Mouse (Mus musculus) embryonic facial prominence, embryonic 15.5 days (tissue): ENCODE data around the gene Capg. TPM values are rescaled to one million over a fixed set of nuclear protein-coding genes. Genes with fewer than 3 reads are reported as not detected.

Experiments
- ATAC-seq: fragments of 200-750 bp; cut with Nextera tagmentation; 2 replicates; pipeline ENCODE4 v1.8.0; 2017; ENCODE audit warnings: low read depth, moderate TSS enrichment; ENCODE audit not compliant: insufficient number of reproducible peaks, low FRiP score, low TSS enrichment
- H3K27ac ChIP-seq: fragments of 300-500 bp; sonication (generic); replicated peaks from 2 replicates; pipeline ENCODE4 v1.5.1; 2015; ENCODE audit warnings: mild to moderate bottlenecking, inconsistent platforms
- H3K27me3 ChIP-seq: fragments of 300-500 bp; sonication (generic); 2 replicates; pipeline ENCODE4 v1.6.1; 2015; ENCODE audit warnings: inconsistent platforms
- H3K36me3 ChIP-seq: fragments of 300-500 bp; sonication (generic); 2 replicates; pipeline ENCODE4 v1.6.1; 2015; ENCODE audit warnings: mild to moderate bottlenecking, inconsistent platforms
- H3K4me1 ChIP-seq: fragments of 300-500 bp; sonication (generic); 2 replicates; pipeline ENCODE4 v1.6.1; 2015; ENCODE audit warnings: inconsistent platforms
- H3K4me2 ChIP-seq: fragments of 300-500 bp; sonication (generic); replicated peaks from 2 replicates; pipeline ENCODE4 v1.6.1; 2015; ENCODE audit warnings: mild to moderate bottlenecking, inconsistent platforms
- H3K4me3 ChIP-seq: fragments of 300-500 bp; sonication (generic); replicated peaks from 2 replicates; pipeline ENCODE4 v1.5.1; 2015; ENCODE audit warnings: mild to moderate bottlenecking, inconsistent platforms
- H3K9ac ChIP-seq: fragments of 300-500 bp; sonication (generic); 2 replicates; pipeline ENCODE4 v1.6.1; 2015; ENCODE audit warnings: inconsistent platforms
- H3K9me3 ChIP-seq: fragments of 300-500 bp; sonication (generic); replicated peaks from 2 replicates; pipeline ENCODE4 v1.6.1; 2016; ENCODE audit warnings: inconsistent platforms
- WGBS: fragments of 180-500 bp; shearing (Covaris S2); methylation state at CpG from one replicate; pipeline ENCODE4 v1.1.7; 2015; 5-methylcytosine and 5-hydroxymethylcytosine counted together
- polyA plus RNA-seq: library from polyadenylated mRNA; unstranded; fragments of >200 nt; fragmentation: Nextera tagmentation; extraction: Ambion mirVana; gene quantifications from 2 replicates; pipeline ENCODE4 v1.2.1, GENCODE M21; 2015

Gene Capg
- polyA plus RNA-seq, 1 experiment from 2014 or later, result 122 TPM

DNA sequence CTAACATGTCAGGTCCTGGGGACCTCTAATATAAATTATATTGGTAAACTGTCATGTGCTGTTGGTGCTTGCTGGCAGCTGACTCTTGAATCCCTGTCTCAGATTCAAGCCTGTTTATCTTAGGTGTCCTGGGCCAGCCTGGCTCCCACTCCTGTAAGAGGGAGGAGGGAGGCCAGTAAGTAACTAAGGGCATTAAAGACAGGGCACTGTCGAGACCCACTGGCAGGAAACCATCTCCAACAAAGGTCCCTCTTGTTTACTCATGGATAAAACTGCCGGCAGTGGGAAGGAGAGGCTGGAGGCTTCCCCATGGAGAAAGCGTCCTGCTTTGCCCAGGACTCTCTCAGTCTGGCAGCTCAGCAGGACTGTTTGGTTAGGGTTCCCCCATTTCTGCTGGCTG is 27.6 kb downstream of the Capg start:
- Histone ChIP-seq H3K27me3 (no peaks in the 10 kb centered on the region), H3K27ac (no peak overlapping the region), H3K4me1 (no peaks in the 10 kb centered on the region), H3K4me2 (no peak overlapping the region), H3K36me3 (peaks cover 42% of the 10 kb centered on the region), H3K4me3 (no peak overlapping the region), H3K9me3 (no peaks in the 10 kb centered on the region), H3K9ac (no peak overlapping the region)
- ATAC-seq, result no peak
- WGBS, result 28% methylated on average over 3 of the region's 3 CpGs

DNA sequence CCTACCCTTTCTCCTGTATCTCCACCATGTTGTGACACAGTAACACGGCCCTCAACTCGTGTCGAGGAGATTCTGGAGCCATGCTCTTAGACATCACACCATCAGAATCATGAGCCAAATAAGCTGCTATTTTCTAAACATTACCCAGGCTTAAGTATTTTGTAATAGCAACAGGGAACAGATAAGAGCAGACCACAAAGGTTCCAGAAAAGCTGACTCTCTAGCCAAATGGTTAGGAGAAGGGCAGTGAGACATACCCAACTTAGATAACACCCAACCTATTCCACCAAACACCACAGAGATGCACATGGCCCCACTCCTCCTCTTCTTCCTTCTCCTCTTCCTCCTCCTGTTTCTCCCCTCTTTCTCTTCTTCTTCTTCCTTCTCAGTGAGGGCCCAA is 31.9 kb downstream of the Capg start:
- Histone ChIP-seq H3K9me3 (no peaks in the 10 kb centered on the region), H3K9ac (no peak overlapping the region), H3K36me3 (peaks cover 60% of the 10 kb centered on the region), H3K27me3 (no peaks in the 10 kb centered on the region), H3K4me1 (no peaks in the 10 kb centered on the region), H3K4me3 (no peak overlapping the region), H3K4me2 (no peak overlapping the region), H3K27ac (no peak overlapping the region)
- WGBS, result 94% methylated on average over 3 of the region's 3 CpGs
- no peak for ATAC-seq

DNA sequence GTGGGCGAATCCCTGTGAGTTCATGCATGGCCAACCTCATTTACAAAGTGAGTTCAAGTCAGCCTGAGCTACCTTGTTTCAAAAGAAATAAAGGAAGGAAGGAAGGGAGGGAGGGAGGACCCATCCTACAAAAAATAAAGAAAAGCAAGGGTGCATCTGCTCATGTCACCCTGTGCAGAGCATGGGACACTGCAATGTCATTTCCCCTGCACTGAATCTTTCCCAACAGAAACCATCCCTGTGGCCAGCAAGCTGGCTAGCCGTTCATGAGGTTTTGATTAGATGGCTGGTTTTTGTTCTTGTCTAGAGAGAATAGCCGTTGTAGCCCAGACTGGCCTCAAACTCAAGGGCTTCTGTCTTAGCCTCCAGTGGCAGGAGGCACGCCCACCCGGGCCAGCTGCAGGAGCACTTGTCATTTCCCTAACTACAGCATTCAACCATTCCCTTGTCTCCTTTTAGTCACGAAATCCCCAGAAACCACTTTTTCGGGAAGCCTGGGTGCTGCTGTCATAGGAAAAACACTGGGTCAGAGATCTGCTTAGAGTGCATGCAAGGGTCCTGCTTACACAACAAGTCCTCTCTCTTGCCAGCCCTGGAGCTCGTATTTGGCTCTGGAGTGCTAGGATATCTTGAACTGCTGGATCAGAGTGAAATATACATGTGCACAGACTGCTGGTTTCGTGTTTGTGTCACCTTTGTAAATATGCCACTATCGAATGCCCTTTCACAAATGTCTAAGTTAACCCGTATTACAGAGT is 37.6 kb downstream of the Capg start:
- Histone ChIP-seq H3K36me3 (peaks cover 35% of the 10 kb centered on the region), H3K27me3 (no peaks in the 10 kb centered on the region)
- no peak for ATAC-seq

DNA sequence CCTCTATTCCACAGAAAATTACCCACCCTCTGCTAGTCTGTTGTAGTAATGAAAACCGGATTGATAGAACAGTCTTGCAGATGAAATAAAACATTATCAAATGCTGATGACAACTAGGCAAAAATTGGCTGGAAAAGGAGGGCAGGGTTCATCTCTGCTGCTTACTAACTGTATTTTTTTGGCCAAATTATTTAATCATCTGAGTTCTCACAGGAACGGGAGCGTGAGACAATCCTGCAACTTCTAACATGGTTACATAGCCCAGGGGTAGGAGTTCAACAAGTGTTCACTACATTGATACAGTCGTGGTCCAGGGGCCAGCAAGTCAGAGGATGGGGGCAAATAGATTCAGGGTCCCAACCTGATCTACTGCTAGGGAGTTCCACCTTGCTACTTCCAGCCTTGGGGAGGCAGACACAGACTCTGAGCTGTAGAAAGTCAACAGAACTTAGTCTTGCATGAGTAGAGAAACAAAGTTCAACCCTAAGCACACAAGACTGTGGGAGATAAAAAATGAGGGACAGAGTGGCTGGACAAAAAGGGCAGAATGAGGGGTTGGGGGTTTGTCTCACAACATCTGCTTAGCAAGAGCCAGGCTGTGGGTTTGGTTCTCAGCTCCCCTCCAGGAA is 39.1 kb downstream of the Capg start:
- no peaks in the 10 kb centered on the region for H3K4me1 ChIP-seq
- H3K27me3 ChIP-seq, result no peaks in the 10 kb centered on the region
- no peak overlapping the region for H3K4me2 ChIP-seq
- no peak for ATAC-seq
- no peak overlapping the region for H3K4me3 ChIP-seq
- no peak overlapping the region for H3K9ac ChIP-seq
- H3K9me3 ChIP-seq, result no peaks in the 10 kb centered on the region
- H3K27ac ChIP-seq, result no peak overlapping the region
- 84% methylated on average over 4 of the region's 4 CpGs for WGBS
- peaks cover 28% of the 10 kb centered on the region for H3K36me3 ChIP-seq

More for the DNA sequence above, 37.6 kb downstream of the Capg start:
- Histone ChIP-seq H3K9ac (no peak overlapping the region), H3K4me2 (no peak overlapping the region), H3K9me3 (no peaks in the 10 kb centered on the region), H3K4me3 (no peak overlapping the region), H3K27ac (no peak overlapping the region), H3K4me1 (no peaks in the 10 kb centered on the region)
- WGBS, result 72% methylated on average over 11 of the region's 11 CpGs

DNA sequence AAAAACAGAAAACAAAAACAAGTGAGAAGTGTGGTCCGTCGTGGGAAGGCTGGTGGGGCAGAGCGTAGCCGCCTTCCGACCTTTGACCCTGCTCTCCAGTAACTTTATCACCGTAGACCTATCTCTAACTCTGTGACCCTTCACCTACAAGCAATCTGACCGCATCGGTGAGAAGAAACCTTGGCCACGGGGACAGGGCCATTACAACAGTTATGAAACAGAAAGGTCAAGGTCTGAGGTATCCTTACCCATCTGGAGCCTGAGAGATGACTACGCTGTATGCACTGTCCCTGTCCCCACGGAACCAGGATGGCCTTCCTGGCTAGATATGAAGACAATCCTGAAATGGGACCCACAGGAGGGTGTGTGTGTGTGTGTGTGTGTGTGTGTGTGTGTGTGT is 40.0 kb downstream of the Capg start:
- no peak for ATAC-seq
- H3K4me2 ChIP-seq, result no peak overlapping the region
- no peaks in the 10 kb centered on the region for H3K27me3 ChIP-seq
- peaks cover 21% of the 10 kb centered on the region for H3K36me3 ChIP-seq
- no peaks in the 10 kb centered on the region for H3K4me1 ChIP-seq
- H3K9ac ChIP-seq, result no peak overlapping the region
- no peak overlapping the region for H3K27ac ChIP-seq
- 71% methylated on average over 11 of the region's 11 CpGs for WGBS
- no peak overlapping the region for H3K4me3 ChIP-seq
- no peaks in the 10 kb centered on the region for H3K9me3 ChIP-seq

DNA sequence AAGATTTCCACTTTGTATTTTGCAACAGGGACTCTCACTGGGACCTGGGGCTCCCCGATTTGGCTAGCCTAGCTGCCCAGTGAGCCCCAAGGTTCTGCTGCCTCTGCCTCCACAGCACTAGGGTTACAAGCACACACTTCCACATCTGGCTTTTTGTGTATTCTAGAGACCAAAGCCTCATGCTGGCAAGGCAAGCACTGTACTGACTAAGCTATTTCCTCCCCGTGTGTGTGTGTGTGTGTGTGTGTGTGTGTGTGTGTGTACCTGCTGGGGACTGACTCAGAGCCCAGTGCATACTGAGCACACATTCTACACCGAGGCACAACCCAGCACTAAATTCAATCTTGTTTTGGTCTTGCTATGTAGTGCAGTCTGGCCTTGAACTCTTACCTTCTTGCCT is 42.5 kb downstream of the Capg start:
- no peaks in the 10 kb centered on the region for H3K27me3 ChIP-seq
- H3K27ac ChIP-seq, result no peak overlapping the region
- H3K9ac ChIP-seq, result no peak overlapping the region
- peaks cover 9% of the 10 kb centered on the region; the same call in 1 of the 2 replicates for H3K36me3 ChIP-seq
- no peaks in the 10 kb centered on the region for H3K9me3 ChIP-seq
- 76% methylated on average over 3 of the region's 3 CpGs for WGBS
- ATAC-seq, result no peak
- H3K4me3 ChIP-seq, result no peak overlapping the region
- H3K4me1 ChIP-seq, result no peaks in the 10 kb centered on the region
- H3K4me2 ChIP-seq, result no peak overlapping the region

DNA sequence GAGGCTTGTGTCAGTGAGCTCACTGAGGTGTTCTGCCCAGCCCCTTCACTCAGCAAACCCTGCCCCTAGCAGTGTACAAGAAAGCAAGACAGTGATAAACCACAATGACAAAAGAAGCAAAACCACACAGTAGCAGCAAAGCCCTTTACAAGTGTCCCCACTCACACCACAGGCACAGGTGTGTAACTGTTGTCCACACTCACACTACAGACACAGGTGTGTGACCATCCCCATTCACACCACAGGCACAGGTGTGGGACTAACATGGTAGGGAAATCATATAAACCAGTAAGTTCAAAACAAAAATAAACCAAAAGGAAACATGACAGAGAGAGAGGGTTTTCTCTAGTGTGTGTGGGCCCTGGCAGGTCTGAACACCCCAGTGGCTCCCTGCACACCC is 44.1 kb downstream of the Capg start:
- H3K36me3 ChIP-seq, result peaks cover 9% of the 10 kb centered on the region; the same call in 1 of the 2 replicates

DNA sequence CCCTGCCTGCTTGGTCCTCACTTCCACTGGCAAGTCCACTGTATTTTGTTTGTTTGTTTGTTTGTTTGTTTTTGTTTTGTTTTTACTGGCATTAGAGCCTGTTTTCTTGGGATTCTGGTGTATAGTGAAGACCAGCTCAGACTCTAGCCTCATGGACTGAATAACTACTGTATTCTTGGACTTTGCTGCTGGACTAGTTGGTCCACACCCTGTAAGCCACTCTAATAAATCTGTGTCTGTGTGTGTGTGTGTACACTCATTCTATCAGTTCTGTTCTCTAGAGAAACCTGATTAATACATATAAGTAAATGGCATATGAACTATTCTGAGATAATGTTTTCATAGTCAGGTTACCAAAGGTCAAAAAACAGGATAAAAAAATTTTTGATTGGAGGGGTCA is 45.9 kb downstream of the Capg start:
- Histone ChIP-seq H3K36me3 (peaks cover 9% of the 10 kb centered on the region; the same call in 1 of the 2 replicates), H3K27me3 (no peaks in the 10 kb centered on the region), H3K9me3 (no peaks in the 10 kb centered on the region), H3K4me3 (no peak overlapping the region), H3K9ac (no peak overlapping the region), H3K27ac (no peak overlapping the region), H3K4me2 (no peak overlapping the region), H3K4me1 (no peaks in the 10 kb centered on the region)
- no peak for ATAC-seq

More for the DNA sequence above, 44.1 kb downstream of the Capg start:
- H3K4me3 ChIP-seq, result no peak overlapping the region
- no peak for ATAC-seq
- H3K4me1 ChIP-seq, result no peaks in the 10 kb centered on the region
- no peaks in the 10 kb centered on the region for H3K9me3 ChIP-seq
- H3K4me2 ChIP-seq, result no peak overlapping the region
- H3K27me3 ChIP-seq, result no peaks in the 10 kb centered on the region
- H3K9ac ChIP-seq, result no peak overlapping the region
- no peak overlapping the region for H3K27ac ChIP-seq

DNA sequence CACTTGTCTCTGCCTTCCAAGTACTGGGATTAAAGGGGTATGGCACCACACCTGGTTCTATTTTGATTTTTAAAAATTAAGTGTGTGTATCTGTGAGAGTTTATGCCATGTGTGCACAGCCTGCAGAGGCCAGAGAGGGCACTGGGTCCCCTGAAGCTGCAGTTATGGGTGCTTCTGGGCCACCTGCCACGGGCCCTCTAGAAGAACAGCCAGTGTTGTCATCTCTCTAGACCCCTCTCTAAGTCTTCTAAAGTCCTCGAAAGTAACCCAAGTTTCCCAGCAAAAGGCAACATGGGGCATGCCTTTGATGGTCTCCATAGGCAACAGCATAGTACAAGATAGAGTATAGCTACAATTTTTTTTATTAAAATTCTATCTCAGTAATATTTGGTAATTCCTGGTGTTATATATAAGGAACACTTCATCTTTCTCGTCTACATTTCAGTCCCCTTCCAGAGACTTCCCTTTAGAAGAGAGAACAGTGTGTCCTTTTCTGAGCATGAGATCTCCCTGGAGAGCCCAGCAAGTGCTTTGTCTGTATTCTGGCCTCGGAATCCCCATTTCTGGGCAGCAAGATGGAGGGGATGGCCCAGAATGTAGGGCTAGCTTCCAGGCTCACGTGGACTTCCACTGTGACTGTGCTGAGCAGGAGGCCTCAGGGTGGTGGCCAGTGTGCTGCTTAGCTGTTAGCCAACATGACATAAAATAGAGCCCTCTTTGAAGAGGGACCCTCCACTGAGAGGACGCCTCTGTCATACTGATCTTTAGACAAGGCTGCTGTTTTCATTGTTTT is 49.0 kb downstream of the Capg start:
- Histone ChIP-seq H3K4me2 (no peak overlapping the region), H3K27ac (no peak overlapping the region), H3K4me3 (no peak overlapping the region), H3K9ac (no peak overlapping the region), H3K4me1 (peaks cover 14% of the 10 kb centered on the region), H3K9me3 (no peaks in the 10 kb centered on the region), H3K27me3 (no peaks in the 10 kb centered on the region), H3K36me3 (no peaks in the 10 kb centered on the region)
- ATAC-seq, result no peak
- 81% methylated on average over 6 of the region's 6 CpGs for WGBS

DNA sequence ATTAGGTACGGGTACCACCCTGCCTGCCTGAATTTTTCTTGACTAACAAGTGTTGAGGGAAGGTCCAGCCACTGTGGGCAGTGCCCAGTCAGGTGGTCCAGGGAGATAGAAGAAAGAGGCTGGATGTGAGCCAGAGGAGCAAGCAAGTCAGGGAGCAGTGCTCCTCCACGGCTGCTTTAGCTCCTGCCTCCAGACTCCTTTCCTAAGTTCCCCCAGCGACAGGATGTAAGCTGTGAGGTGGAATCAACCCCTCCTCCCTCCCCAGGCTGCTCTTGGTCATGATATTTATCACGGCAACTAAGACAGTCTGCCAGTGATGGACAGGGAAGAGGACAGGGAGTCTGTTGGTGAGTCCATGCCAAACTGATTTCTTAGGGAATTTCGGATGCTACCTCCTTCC is 49.7 kb downstream of the Capg start:
- 70% methylated on average over 5 of the region's 5 CpGs for WGBS
- no peaks in the 10 kb centered on the region for H3K9me3 ChIP-seq
- H3K27ac ChIP-seq, result no peak overlapping the region
- peaks cover 17% of the 10 kb centered on the region for H3K4me1 ChIP-seq
- H3K27me3 ChIP-seq, result no peaks in the 10 kb centered on the region
- no peak overlapping the region for H3K4me3 ChIP-seq
- H3K9ac ChIP-seq, result no peak overlapping the region
- no peak for ATAC-seq
- H3K4me2 ChIP-seq, result no peak overlapping the region
- no peaks in the 10 kb centered on the region for H3K36me3 ChIP-seq

DNA sequence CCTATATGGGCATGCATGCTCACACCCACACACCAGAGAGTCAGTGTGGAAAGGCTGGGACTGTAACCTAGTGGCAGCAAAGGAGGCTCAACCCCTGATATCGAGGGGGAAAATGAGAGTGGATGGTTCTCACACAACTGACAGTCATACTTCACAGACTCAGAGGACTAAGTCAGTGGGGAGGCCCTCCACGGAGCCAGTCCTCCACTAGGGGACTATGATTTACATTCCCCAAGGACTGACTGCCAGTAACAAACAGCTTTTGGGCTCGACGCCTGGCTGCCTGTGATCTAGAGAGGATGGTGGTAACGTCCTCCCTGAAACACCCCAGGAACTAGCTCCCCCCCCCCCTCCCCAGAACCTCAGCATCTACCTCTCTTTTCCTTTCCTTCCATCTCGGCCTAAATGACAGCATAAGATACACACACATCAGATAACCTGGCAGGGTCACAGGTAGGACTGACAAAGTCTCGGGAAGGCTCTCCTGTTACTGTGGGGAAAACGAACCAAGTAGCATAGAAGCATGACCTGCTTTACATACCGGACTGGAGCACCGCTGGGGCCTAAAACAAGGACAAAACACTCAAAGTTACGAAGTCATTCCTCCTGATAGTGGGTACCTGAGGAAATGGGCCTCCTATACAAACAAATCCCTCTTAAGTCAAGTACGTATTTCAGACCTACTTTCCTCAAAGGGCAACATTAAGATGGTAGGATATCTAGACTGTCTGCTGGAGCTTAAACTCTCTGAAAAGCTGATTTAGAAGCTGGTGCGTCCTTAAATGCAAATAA is 53.1 kb downstream of the Capg start:
- H3K4me2 ChIP-seq, result peak overlapping the region; percentile 65
- 36% methylated on average over 13 of the region's 13 CpGs for WGBS
- no peaks in the 10 kb centered on the region for H3K27me3 ChIP-seq
- H3K9ac ChIP-seq, result peak overlapping the region; percentile 77; the same call in 1 of the 2 replicates
- H3K4me1 ChIP-seq, result peaks cover 22% of the 10 kb centered on the region
- peak overlapping the region; percentile 69 for H3K4me3 ChIP-seq
- H3K36me3 ChIP-seq, result no peaks in the 10 kb centered on the region
- no peaks in the 10 kb centered on the region for H3K9me3 ChIP-seq
- H3K27ac ChIP-seq, result peak overlapping the region; percentile 63; the same call in 1 of the 2 replicates
- no peak for ATAC-seq
